Mouse (Mus musculus): Measurements from ENCODE around the gene Dnmt3a.

DNA sequence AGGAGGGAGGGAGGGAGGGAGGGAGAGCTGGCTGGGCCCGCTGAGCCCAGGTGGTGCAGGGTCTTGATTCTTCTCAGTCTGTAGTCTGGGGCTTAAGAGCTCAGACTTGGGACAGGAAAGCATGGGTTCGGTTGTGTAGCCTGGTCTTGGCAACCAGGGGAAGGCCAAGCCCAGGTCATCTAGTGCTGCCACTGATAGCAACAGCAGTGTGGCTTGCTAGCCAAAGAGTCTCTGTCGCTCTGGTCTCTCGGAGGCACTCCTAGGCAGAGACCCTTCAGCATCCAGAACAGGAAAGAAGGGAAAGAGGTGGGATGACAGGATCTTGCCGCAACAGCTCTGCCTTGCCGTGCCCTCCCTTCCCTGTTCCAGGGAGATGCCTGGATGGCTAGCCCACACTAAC is 6.4 kb downstream of the Dnmt3a start:
- TF ChIP-seq EP300 (IDR thresholded peaks at IDR 0.05; ENCODE audit: low read depth) (no peak), CTCF (IDR thresholded peaks at IDR 0.05; ENCODE audit: low read depth) (no peak)
